Mouse (Mus musculus) olfactory bulb, adult 2 months (tissue): ENCODE data around the gene Hsf4.

Experiments used
- CTCF ChIP-seq: fragments of 200-500 bp; IDR thresholded peaks from 2 replicates; pipeline ENCODE4 v1.5.1; 2012; ENCODE audit warnings: low read depth, mild to moderate bottlenecking, low read length, moderate library complexity; ENCODE audit not compliant: insufficient read depth
- POLR2A ChIP-seq: fragments of 200-500 bp; IDR thresholded peaks from 2 replicates; pipeline ENCODE4 v1.6.1; 2012; ENCODE audit warnings: mild to moderate bottlenecking, low read depth, low read length, moderate library complexity; ENCODE audit not compliant: insufficient read depth

GRCm38 (mm10) chr8:105233126-105233935 lies 36.3 kb upstream of the Hsf4 start:
- no peak for TF ChIP-seq CTCF
- TF ChIP-seq POLR2A, result no peak
